Comparison of ENCODE assay signal across 24 mouse cellular contexts in the genomic region with DNA sequence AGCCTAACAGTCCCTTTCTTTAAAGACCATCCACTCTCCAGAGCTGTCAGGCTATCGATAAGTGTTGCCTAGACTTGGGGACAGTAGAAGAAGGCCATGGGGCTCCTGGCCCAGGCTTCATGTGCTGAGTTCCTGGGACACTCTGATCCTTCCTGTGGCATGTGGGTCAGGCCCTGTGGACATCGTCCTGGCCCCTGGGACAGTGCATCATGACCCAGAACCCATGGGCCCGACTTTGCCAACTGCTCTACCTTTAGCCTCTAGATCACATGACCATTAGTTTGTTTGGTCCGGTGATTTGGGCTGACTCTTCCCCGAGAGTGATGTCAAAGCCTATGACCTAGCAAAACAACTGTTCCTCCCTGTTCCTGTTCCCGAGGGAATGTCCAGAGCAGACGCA. TPM values are rescaled to one million over a fixed set of nuclear protein-coding genes. Genes with fewer than 3 reads are reported as not detected.
DNase-seq lines count a peak whose midpoint lies in the region; ATAC-seq lines count a peak whose summit lies in the region.
"Had no signal": no experiment of that assay in that cellular context is flagged by ENCODE, and none has a peak within 500 bp of the region (broad histone marks: within the 10 kb centered on the region; RNA-seq: fewer than 3 reads in every experiment).

No protein-coding gene starts in this region.

- H3K9me3 ChIP-seq in kidney, embryonic 14.5 days (ENCODE audit: control insufficient read depth, low read length), result no peaks in the 10 kb centered on the region; the same call in 1 of the 2 replicates
- H3K9me3 ChIP-seq: forebrain, embryonic 13.5 days; G1E; heart, embryonic 15.5 days; hindbrain, embryonic 13.5 days had no signal

- no peak overlapping the region for H3K27ac ChIP-seq in kidney, embryonic 14.5 days (ENCODE audit: low read depth, low read length)
- H3K27ac ChIP-seq: embryonic facial prominence, embryonic 10.5 days; forebrain, embryonic 13.5 days; heart, adult 2 months; heart, embryonic 15.5 days; hindbrain, embryonic 13.5 days; hindbrain, postnatal 0 days had no signal

- peak; percentile 63 for DNase-seq in gastrocnemius, adult 18-20 months (ENCODE audit: low spot score)
- no peak for DNase-seq in gastrocnemius, postnatal 14 days
- peak; percentile 60 for DNase-seq in kidney, adult 11 months
- no peak for DNase-seq in kidney, postnatal 4 days
- DNase-seq in kidney, adult 9 months, result peak; percentile 84
- DNase-seq in kidney, postnatal 36 days, result peak; percentile 74
- DNase-seq: adrenal gland, adult 8-10 months; adrenal gland, postnatal 36 days; B cell, adult 2 months; cerebellum, adult 2 months; cerebellum, postnatal 10 days; forebrain, postnatal 0 days; heart, adult 2 months; heart, postnatal 14 days had no signal

- no peak for ATAC-seq in kidney, embryonic 14.5 days (ENCODE audit: low FRiP score, low TSS enrichment)
- ATAC-seq: CD4-positive, CD25-positive, alpha-beta regulatory T cell, adult 4 months; forebrain, embryonic 13.5 days; forebrain, postnatal 0 days; hindbrain, postnatal 0 days had no signal

- H3K36me3 ChIP-seq in kidney, embryonic 14.5 days (ENCODE audit: control insufficient read depth, insufficient read depth, low read length), result no peaks in the 10 kb centered on the region
- H3K36me3 ChIP-seq: embryonic facial prominence, embryonic 10.5 days; G1E; heart, embryonic 15.5 days; hindbrain, embryonic 13.5 days had no signal

- H3K4me2 ChIP-seq in kidney, embryonic 14.5 days (replicated peaks; ENCODE audit: low read depth, low read length), result no peak overlapping the region
- H3K4me2 ChIP-seq: forebrain, embryonic 13.5 days; heart, embryonic 11.5 days; heart, embryonic 15.5 days; hindbrain, embryonic 13.5 days had no signal

- H3K4me3 ChIP-seq in kidney, embryonic 14.5 days (ENCODE audit: low read length), result no peak overlapping the region
- H3K4me3 ChIP-seq: embryonic facial prominence, embryonic 10.5 days; forebrain, embryonic 13.5 days; heart, adult 2 months; heart, embryonic 15.5 days; hindbrain, embryonic 13.5 days had no signal

- no peaks in the 10 kb centered on the region for H3K27me3 ChIP-seq in kidney, embryonic 14.5 days (ENCODE audit: control insufficient read depth, insufficient read depth, low read length)
- H3K27me3 ChIP-seq: forebrain, embryonic 13.5 days; heart, embryonic 15.5 days; hindbrain, embryonic 13.5 days had no signal

- no peak overlapping the region for H3K9ac ChIP-seq in kidney, embryonic 14.5 days (ENCODE audit: low read depth, low read length)
- H3K9ac ChIP-seq: forebrain, embryonic 13.5 days; forebrain, postnatal 0 days; heart, embryonic 15.5 days; hindbrain, embryonic 13.5 days had no signal

- peaks cover 12% of the 10 kb centered on the region for H3K4me1 ChIP-seq in kidney, embryonic 14.5 days (ENCODE audit: control insufficient read depth, insufficient read depth, low read length)

- 77% methylated on average over 7 of the region's 7 CpGs for WGBS in kidney, embryonic 14.5 days

- intact Hi-C loops in gastrocnemius, postnatal 14 days (cut with DNase I; ENCODE audit: low total_unique reads), result no loop called here

RNA-seq across cellular contexts. Expression of gene Trim63, which starts 4.8 kb away (rescaled TPM):
- 100 to 1,000 TPM; 322 to 461 TPM for total RNA-seq in gastrocnemius, adult 18-20 months (2021)
- 100 to 1,000 TPM; 103 to 224 TPM for total RNA-seq in gastrocnemius, postnatal 14 days (2021)
- polyA plus RNA-seq in kidney, embryonic 14.5 days (2014; fragmentation: Nextera tagmentation; extraction: Ambion mirVana), result 0.88 and 1.4 TPM in 2 replicates
- total RNA-seq: adrenal gland, adult 8-10 months; adrenal gland, postnatal 36 days; G1E; hematopoietic stem cell, adult 5-6 weeks had no signal
- polyA plus RNA-seq: CD4-positive, CD25-positive, alpha-beta regulatory T cell, adult 4 months; forebrain, embryonic 13.5 days; G1E had no signal

RNA-seq across cellular contexts. Expression of gene Pdik1l, which starts 22.4 kb away (rescaled TPM):
- 1 to 10 TPM; 3.9 to 5.7 TPM for total RNA-seq in gastrocnemius, adult 18-20 months (2021)
- total RNA-seq in gastrocnemius, postnatal 14 days (2021), result 1 to 10 TPM; 4.8 to 5.3 TPM
- polyA plus RNA-seq in kidney, embryonic 14.5 days (2014; fragmentation: Nextera tagmentation; extraction: Ambion mirVana), result 14.9 and 18.8 TPM in 2 replicates

RNA-seq across cellular contexts. Expression of gene Slc30a2, which starts 32.9 kb away (rescaled TPM):
- total RNA-seq in gastrocnemius, adult 18-20 months (2021), result 10 to 100 TPM in 1 of 2 experiments, 1 to 10 TPM in 1; 5.4 to 12.7 TPM
- 1 to 10 TPM in 1 of 2 experiments, under 1 TPM in 1; 0.47 to 6.3 TPM for total RNA-seq in gastrocnemius, postnatal 14 days (2021)
- 0.09 and 0.11 TPM in 2 replicates for polyA plus RNA-seq in kidney, embryonic 14.5 days (2014; fragmentation: Nextera tagmentation; extraction: Ambion mirVana)
- total RNA-seq: forebrain, postnatal 0 days; hematopoietic stem cell, adult 5-6 weeks; hindbrain, postnatal 0 days had no signal
- polyA plus RNA-seq: forebrain, embryonic 13.5 days; hindbrain, embryonic 13.5 days had no signal

RNA-seq across cellular contexts. Expression of gene Grrp1, which starts 56.2 kb away (rescaled TPM):
- 1 to 10 TPM; 2.9 to 3.1 TPM for total RNA-seq in gastrocnemius, adult 18-20 months (2021)
- total RNA-seq in gastrocnemius, postnatal 14 days (2021), result 1 to 10 TPM; 5.9 to 6.0 TPM
- polyA plus RNA-seq in kidney, embryonic 14.5 days (2014; fragmentation: Nextera tagmentation; extraction: Ambion mirVana), result 9.2 and 12.8 TPM in 2 replicates
- total RNA-seq: G1E had no signal
- polyA plus RNA-seq: CD4-positive, CD25-positive, alpha-beta regulatory T cell, adult 4 months; G1E had no signal

Comparison
In these comparisons a context has a peak if more than half of its experiments do, and no peak if none do; other contexts are left out.
1. DNase-seq: peak in gastrocnemius, adult 18-20 months (single experiment), kidney, adult 11 months (single experiment), kidney, adult 9 months (single experiment) and kidney, postnatal 36 days (2 of 2); none in gastrocnemius, postnatal 14 days (single experiment) and kidney, postnatal 4 days (0 of 2).